1 mouse cellular context compared by ENCODE assay signal in the genomic region with DNA sequence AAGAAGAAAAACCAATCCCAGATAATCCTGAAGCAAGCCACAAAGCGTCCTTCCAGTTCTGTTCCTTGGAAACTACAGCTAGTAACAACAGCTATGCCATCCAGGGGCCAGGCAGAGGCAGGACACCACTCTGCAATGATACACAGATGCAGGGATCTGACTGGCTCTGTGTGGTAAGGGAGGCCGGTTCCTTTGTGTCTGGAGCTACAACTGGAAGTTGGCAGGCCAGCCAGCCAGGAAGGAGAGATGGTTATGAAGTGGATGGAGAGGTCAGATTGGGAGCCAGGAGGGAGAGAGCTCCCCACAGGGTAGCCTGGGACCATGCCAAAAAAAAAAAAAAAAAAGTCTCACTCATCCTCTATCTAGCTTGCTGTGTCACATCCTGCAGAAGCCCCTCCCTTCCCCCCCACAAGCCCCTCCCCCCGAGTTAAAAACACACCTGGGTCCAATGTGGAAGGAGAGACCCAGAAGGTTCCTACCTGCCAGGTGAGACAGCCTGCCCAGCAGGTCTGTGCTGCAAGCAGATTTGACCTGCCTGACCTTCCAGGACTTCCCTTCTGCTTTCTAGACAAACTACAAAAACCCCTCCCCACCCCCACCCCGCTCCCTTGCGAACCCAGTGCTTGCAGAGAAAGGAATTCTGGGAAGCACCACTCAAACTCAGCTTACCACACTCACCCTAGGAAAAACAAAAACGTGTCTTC.
TF ChIP-seq lines count a peak whose summit lies in the region.

No protein-coding gene starts in this region.

TF ChIP-seq in ES-E14, 5 proteins besides CTCF, POLR2A, EP300 and RAD21 (continued from another document):
- TF ChIP-seq HCFC1 (IDR thresholded peaks at IDR 0.05; ENCODE audit: borderline replicate concordance, insufficient read depth, low read length) (no peak), MAFK (IDR thresholded peaks at IDR 0.05; ENCODE audit: insufficient read depth, low read depth, low read length) (no peak), ZNF384 (IDR thresholded peaks at IDR 0.05; ENCODE audit: low read depth, low read length) (peak; percentile 83), CHD2 (IDR thresholded peaks at IDR 0.05; ENCODE audit: low read depth, low read length) (no peak)
